Mouse (Mus musculus): Measurements from ENCODE around the gene Dyrk1a.
A peak's percentile ranks its signal among the peaks of the same experiment; 100 is the strongest.

Dyrk1a gene

GRCm38 (mm10) chr16:94559782-94560181 is 10.0 kb upstream of the Dyrk1a start:
- DNase-seq (ENCODE audit: low read depth) = no peak

GRCm38 (mm10) chr16:94560618-94561017 is 9.2 kb upstream of the Dyrk1a start:
- DNase-seq (ENCODE audit: low read depth) = peak; percentile 95

GRCm38 (mm10) chr16:94566124-94566523 is 3.7 kb upstream of the Dyrk1a start:
- no peak for DNase-seq (ENCODE audit: low read depth)

- DNase-seq (ENCODE audit: low read depth) = no peak
These were observed 2.8 kb upstream of the Dyrk1a start for GRCm38 (mm10) chr16:94566834-94567585.

GRCm38 (mm10) chr16:94567751-94568150 is 2.1 kb upstream of the Dyrk1a start:
- DNase-seq (ENCODE audit: low read depth) = no peak

GRCm38 (mm10) chr16:94568335-94569228 is 1.2 kb upstream of the Dyrk1a start:
- peak; percentile 76 for DNase-seq (ENCODE audit: low read depth)

- DNase-seq (ENCODE audit: low read depth) = peak; percentile 68
These were observed 691 bp downstream of the Dyrk1a start for GRCm38 (mm10) chr16:94570361-94571041.

GRCm38 (mm10) chr16:94571111-94571993 is 1.5 kb downstream of the Dyrk1a start:
- DNase-seq (ENCODE audit: low read depth) = peak; percentile 75

GRCm38 (mm10) chr16:94572422-94572821 is 2.6 kb downstream of the Dyrk1a start:
- peak; percentile 65 for DNase-seq (ENCODE audit: low read depth)

GRCm38 (mm10) chr16:94574025-94574717 is 4.4 kb downstream of the Dyrk1a start:
- DNase-seq (ENCODE audit: low read depth) = no peak

GRCm38 (mm10) chr16:94574718-94575094 is 4.9 kb downstream of the Dyrk1a start:
- peak; percentile 55 for DNase-seq (ENCODE audit: low read depth)

- no peak for DNase-seq (ENCODE audit: low read depth)
These were observed 5.9 kb downstream of the Dyrk1a start for GRCm38 (mm10) chr16:94575757-94576156.

- DNase-seq (ENCODE audit: low read depth) = no peak
These were observed 9.5 kb downstream of the Dyrk1a start for GRCm38 (mm10) chr16:94579348-94579747.

- DNase-seq (ENCODE audit: low read depth) = no peak
These were observed 11.1 kb downstream of the Dyrk1a start for GRCm38 (mm10) chr16:94580844-94581405.

- no peak for DNase-seq (ENCODE audit: low read depth)
These were observed 16.7 kb downstream of the Dyrk1a start for GRCm38 (mm10) chr16:94586349-94586990.

GRCm38 (mm10) chr16:94587461-94587860 is 17.7 kb downstream of the Dyrk1a start:
- DNase-seq (ENCODE audit: low read depth) = no peak

GRCm38 (mm10) chr16:94588171-94588570 is 18.4 kb downstream of the Dyrk1a start:
- no peak for DNase-seq (ENCODE audit: low read depth)

- no peak for DNase-seq (ENCODE audit: low read depth)
These were observed 19.2 kb downstream of the Dyrk1a start for GRCm38 (mm10) chr16:94588974-94589373.

- no peak for DNase-seq (ENCODE audit: low read depth)
These were observed 19.8 kb downstream of the Dyrk1a start for GRCm38 (mm10) chr16:94589648-94590047.

- DNase-seq (ENCODE audit: low read depth) = peak; percentile 40
These were observed 20.4 kb downstream of the Dyrk1a start for GRCm38 (mm10) chr16:94590214-94590613.

All from 416B (cell line).